Mouse (Mus musculus) bone marrow, adult 2 months (tissue): ENCODE measurements around the gene Tmsb15b1. TPM values are rescaled to one million over a fixed set of nuclear protein-coding genes. Genes with fewer than 3 reads are reported as not detected.
A peak's percentile ranks its signal among the peaks of the same experiment; 100 is the strongest.
"Not testable (repeated sequence)": the region's sequence is repeated elsewhere in the genome, so short reads cannot be mapped to it uniquely, and the experiment has no call there.

Source experiments
- H3K27ac ChIP-seq: fragments of 200-500 bp; 2 replicates; pipeline ENCODE4 v1.5.1; 2012; ENCODE audit warnings: low read depth, mild to moderate bottlenecking, control low read depth, inconsistent platforms, low read length; ENCODE audit not compliant: control insufficient read depth, poor library complexity, insufficient read depth
- H3K4me1 ChIP-seq: fragments of 200-500 bp; 2 replicates; pipeline ENCODE4 v1.6.1; 2011; ENCODE audit warnings: low read length; ENCODE audit not compliant: control insufficient read depth, insufficient read depth
- H3K4me3 ChIP-seq: fragments of 200-500 bp; replicated peaks from 2 replicates; pipeline ENCODE3; 2011; ENCODE audit warnings: mild to moderate bottlenecking, low read depth, low read length, control low read depth; ENCODE audit not compliant: control insufficient read depth
- CTCF ChIP-seq: fragments of 200-500 bp; IDR thresholded peaks from 2 replicates; pipeline ENCODE4 v1.5.1; 2011; ENCODE audit warnings: low read length, control low read depth; ENCODE audit not compliant: control insufficient read depth, insufficient read depth
- POLR2A ChIP-seq: fragments of 200-500 bp; IDR thresholded peaks from 2 replicates; pipeline ENCODE4 v1.6.1; 2011; ENCODE audit warnings: low read depth, mild to moderate bottlenecking, control low read depth, low read length, borderline replicate concordance; ENCODE audit not compliant: control insufficient read depth
- WGBS: fragments of 180-500 bp; shearing (Covaris S2); methylation state at CpG from one replicate; pipeline ENCODE4 v1.1.7; 2018; 5-methylcytosine and 5-hydroxymethylcytosine counted together
- polyA plus RNA-seq: library from polyadenylated mRNA; stranded (reverse); fragments of >200 nt; gene quantifications from 2 replicates; pipeline ENCODE4 v1.2.4, GENCODE M21; 2011; ENCODE audit warnings: low replicate concordance; ENCODE audit not compliant: missing spikeins, insufficient read depth, insufficient read length

Tmsb15b1 gene
- polyA plus RNA-seq, 1 experiment, result 9.3 TPM

DNA sequence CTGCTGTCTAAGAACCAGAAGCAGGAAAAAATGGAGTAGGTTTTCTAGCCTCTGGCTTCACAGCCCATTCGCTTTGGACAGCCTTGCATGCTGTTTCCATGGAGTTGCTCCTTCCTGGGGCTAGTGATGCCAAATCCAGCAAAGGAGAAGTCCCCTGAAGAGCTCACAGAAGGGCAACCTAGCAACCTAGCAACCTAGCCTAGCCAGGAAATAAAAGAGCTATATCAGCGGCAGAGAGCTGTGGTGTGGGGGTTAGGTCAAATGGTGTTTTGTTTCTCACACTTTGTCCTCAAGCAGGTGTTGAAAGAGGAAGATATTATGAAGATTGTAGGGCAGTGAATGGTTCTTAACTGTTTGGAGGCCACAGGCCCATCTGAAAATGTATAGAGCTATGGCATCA is 14.6 kb upstream of the Tmsb15b1 start:
- no peaks in the 10 kb centered on the region; the same call in 1 of the 2 replicates for H3K4me1 ChIP-seq
- TF ChIP-seq POLR2A (no peak), CTCF (no peak)
- WGBS, result 34% methylated on average over 2 of the region's 2 CpGs
- peak overlapping the region; percentile 18 for H3K4me3 ChIP-seq
- peak overlapping the region; percentile 33 for H3K27ac ChIP-seq

DNA sequence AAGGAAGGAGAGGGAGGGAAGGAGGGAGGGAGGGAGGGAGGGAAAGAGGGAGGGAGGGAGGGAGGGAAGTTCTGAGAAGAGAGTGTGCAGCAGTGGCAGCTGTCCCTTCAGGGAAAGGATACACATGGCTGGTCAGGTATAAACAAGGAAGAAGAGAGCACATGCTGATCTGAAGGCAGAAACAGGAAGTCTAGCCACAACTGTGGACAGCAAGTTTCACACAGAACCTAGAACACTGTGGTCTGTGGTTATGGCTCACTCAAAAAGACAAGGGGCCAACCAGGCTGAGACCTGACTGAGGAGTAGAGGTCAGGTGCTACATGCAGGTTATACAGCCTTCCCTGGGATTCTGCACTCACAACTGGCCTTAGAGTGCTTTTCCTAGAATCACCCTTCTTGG is 9.4 kb upstream of the Tmsb15b1 start:
- H3K27ac ChIP-seq, result peak overlapping the region; percentile 65
- TF ChIP-seq CTCF (no peak), POLR2A (no peak)
- no peak overlapping the region for H3K4me3 ChIP-seq
- H3K4me1 ChIP-seq, result no peaks in the 10 kb centered on the region; the same call in 1 of the 2 replicates

DNA sequence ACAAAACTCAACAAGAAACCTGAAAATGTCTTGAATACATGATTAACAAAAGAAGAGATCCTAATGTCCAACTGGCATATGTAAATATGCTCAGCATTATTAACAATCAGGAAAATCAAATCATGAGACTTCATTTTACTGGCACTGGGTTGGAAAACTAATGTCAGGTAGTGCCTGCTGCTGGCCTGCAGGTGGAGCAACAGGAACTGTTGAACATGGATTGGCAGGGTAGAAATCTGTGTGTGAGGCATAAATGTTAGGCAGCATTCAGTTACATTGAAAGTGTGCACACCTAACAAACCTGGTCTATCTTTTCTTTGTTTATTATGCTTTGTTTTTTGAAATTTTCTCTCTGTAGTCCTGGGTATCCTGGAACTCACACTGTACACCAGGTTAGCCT is 1.9 kb upstream of the Tmsb15b1 start:
- Histone ChIP-seq H3K4me3 (no peak overlapping the region), H3K27ac (no peak overlapping the region), H3K4me1 (no peaks in the 10 kb centered on the region)
- TF ChIP-seq CTCF (peak; percentile 39; the same call in 1 of the 2 replicates), POLR2A (no peak)

DNA sequence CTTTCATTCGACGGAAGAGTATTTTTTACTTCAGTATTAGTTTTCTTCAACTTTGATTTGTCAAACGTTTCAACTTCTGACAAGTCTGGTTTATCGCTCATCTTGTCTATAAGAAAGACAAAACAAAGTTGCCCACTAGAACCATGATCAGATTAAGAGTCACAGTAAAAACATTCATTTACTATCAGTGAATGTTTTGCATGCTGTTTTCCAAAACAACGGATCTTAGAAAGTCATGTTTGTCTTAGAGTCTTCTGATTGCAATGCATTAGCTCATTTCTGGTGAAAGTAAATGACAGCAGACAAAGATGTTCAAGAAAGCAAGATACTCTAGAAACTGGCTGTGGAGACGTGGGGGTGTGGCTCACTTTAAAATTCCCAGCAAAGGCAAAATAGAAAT is 1.3 kb downstream of the Tmsb15b1 start, which contains the start of gene Tmsb15b2:
Tmsb15b2 (minus strand) TSS at position 101 of the 400 bp plus-strand sequence.
- H3K4me3 ChIP-seq, result peak within 1 kb of the TSS; percentile 62
- WGBS, result 78% methylated on average over 6 of the region's 6 CpGs
- not testable (repeated sequence) for H3K4me1 ChIP-seq, H3K27ac ChIP-seq

DNA sequence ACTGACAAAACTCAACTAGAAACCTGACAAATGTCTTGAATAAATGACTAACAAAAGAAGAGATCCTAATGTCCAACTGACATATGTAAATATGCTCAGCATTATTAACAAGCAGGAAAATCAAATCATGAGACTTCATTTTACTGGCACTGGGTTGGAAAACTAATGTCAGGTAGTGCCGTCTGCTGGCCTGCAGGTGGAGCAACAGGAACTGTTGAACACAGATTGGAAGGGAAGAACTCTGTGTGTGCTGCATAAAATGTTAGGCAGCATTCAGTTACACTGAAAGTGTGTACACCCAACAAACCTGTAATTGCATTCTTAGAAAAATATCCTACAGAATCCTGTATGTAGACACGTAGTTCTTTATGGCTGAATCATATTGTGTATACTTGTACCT is 17.0 kb downstream of the Tmsb15b1 start:
- no peaks in the 10 kb centered on the region for H3K4me1 ChIP-seq
- TF ChIP-seq POLR2A, result no peak
- 0 out of 2 replicates have a peak, but pooled peaks have one; percentile 25 for TF ChIP-seq CTCF
- no peak overlapping the region for H3K4me3 ChIP-seq
- no peak overlapping the region for H3K27ac ChIP-seq
- 25% methylated on average over 2 of the region's 2 CpGs for WGBS

DNA sequence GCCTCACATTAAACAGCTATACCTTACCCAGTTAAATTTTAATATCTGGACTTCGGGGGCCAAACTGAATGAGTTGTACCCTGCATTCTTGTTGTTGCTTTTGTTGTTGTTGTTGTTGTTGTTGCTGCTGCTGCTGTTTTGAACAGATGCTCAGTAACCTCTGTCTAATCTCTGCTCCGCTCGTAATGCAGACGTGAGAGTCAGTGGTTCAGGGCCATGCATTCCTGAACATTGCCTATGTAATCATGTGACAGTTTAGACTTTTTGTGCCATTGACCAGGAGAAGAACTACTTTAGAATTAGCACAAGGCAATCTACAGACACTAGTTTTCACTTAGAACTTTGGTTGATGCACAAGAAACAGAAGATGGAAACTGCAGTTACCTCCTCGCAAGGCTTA is 18.4 kb downstream of the Tmsb15b1 start:
- 79% methylated on average over 5 of the region's 5 CpGs for WGBS
- H3K4me1 ChIP-seq, H3K4me3 ChIP-seq, H3K27ac ChIP-seq: not testable (repeated sequence)

DNA sequence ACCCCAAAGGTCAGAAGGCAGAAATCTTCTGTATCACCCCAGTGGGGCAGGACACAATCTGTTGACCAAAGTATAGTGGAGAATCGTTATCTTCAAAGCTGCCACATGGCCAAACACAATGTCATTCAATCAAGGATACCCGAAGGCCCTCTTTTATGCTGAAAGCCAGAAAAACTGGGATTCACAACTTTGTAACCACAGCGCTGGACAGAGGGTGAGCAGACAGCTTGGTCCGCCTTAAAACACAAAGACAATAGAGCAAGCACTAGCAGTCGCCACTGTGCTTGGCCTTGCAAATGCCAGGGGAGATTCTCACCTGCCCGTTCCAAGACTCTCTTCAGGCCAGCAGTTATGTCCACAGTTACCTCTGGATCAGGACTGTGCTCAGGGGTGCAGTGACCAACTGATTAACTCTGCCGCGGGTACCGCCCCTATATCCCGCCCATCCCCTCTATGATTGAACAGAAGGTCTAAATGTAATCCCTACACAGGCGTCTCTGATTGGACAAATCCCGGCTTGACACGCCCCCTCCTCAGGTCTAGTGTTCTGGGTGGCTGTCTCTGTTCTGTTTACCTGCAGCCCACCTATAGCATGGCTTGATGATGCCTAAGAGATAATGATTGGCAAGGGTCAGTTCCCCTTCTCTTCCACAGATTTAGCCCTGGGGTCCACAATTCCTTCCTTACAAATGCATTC is 18.9 kb downstream of the Tmsb15b1 start:
- H3K4me1 ChIP-seq, H3K27ac ChIP-seq, H3K4me3 ChIP-seq: not testable (repeated sequence)
- 48% methylated on average over 13 of the region's 13 CpGs for WGBS

DNA sequence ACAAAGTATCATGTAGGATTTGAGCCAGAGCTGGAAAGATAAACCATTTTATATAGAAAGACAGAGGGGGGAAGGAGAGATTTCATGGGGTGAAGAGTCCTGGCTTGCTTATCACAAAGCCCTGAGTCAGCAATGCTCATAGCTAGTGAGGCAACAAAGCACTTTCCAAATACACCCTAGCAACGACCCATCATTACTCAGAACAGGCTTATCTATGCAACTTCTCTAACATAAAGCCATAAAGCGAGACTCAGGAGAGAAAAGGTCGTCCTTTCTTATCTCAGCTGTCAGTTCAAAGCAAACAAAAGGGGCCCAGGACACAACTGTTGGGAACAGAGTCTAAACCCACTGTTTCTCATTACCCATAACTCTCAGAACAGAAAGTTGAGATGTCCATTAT is 38.7 kb downstream of the Tmsb15b1 start:
- WGBS, result 33% methylated on average over 3 of the region's 3 CpGs
- no peak for TF ChIP-seq CTCF
- TF ChIP-seq POLR2A, result no peak
- no peak overlapping the region for H3K4me3 ChIP-seq

DNA sequence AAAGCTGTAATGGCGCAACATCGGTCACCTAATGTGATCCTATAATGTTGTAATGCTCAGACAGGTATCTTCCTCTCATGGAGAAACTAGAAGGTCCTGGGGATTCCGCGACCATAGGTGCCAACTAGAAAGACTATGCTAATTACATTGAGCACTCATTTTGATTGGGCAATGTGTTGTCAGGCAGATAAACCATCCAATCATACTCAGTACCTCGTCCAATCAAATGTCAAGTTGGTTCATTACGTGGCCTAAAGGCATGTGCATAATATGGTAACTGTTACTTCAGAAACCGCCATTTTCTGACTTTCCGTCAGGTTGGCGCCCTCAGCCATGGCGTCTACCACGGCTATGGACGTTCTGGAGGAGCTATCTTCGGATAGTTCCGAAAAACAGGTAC is 49.6 kb downstream of the Tmsb15b1 start, which contains the start of gene H2bfm:
H2bfm (plus strand) TSS at position 295 of the 400 bp plus-strand sequence.
- no peak within 1 kb of the TSS for H3K27ac ChIP-seq
- TF ChIP-seq POLR2A (no peak), CTCF (no peak)
- no peak within 1 kb of the TSS for H3K4me3 ChIP-seq
- WGBS, result 86% methylated on average over 14 of the region's 14 CpGs
- H3K4me1 ChIP-seq, result no peaks in the 10 kb centered on the region

More for the DNA sequence above, 38.7 kb downstream of the Tmsb15b1 start:
- Histone ChIP-seq H3K27ac (no peak overlapping the region), H3K4me1 (no peaks in the 10 kb centered on the region)
